Comparison of ENCODE assay signal across 7 mouse cellular contexts in genomic region chr15:85583504-85583903, GRCm38 (mm10). TPM values are rescaled to one million over a fixed set of nuclear protein-coding genes. Genes with fewer than 3 reads are reported as not detected.
DNase-seq lines count a peak whose midpoint lies in the region; ATAC-seq and TF ChIP-seq lines count a peak whose summit lies in the region.

No protein-coding gene starts in this region.

- H3K27me3 ChIP-seq in small intestine, adult 2 months (ENCODE audit: control insufficient read depth, insufficient read depth, low read length), result peaks cover 43% of the 10 kb centered on the region

- no peak overlapping the region for H3K4me3 ChIP-seq in embryonic fibroblast, embryonic 13.5 days (ENCODE audit: insufficient read depth, low read length)
- H3K4me3 ChIP-seq in small intestine, adult 2 months (ENCODE audit: low read depth, low read length), result no peak overlapping the region

- no peak for TF ChIP-seq POLR2A in embryonic fibroblast, embryonic 13.5 days (IDR thresholded peaks at IDR 0.05; ENCODE audit: low read depth, low read length)
- TF ChIP-seq POLR2A in small intestine, adult 2 months (IDR thresholded peaks at IDR 0.05; ENCODE audit: low read depth, low read length), result no peak

- 0 out of 2 replicates have a peak, but pooled peaks cover 2% of the 10 kb centered on the region for H3K4me1 ChIP-seq in embryonic fibroblast, embryonic 13.5 days (ENCODE audit: control insufficient read depth, insufficient read depth, low read length)
- peaks cover 8% of the 10 kb centered on the region for H3K4me1 ChIP-seq in small intestine, adult 2 months (ENCODE audit: control insufficient read depth, insufficient read depth, insufficient read length, low read length)

- ATAC-seq in hematopoietic stem cell, adult 5-6 weeks (replicated peaks in 1 of 2; ENCODE audit: insufficient read depth in 1 of 2, low FRiP score in 2 of 2, low TSS enrichment in 1 of 2, low read depth in 1 of 2, poor library complexity in 2 of 2, severe bottlenecking in 2 of 2), result peak; percentile 58 to 60; a peak in 3 of 4 replicates
- peak; percentile 90 for ATAC-seq in megakaryocyte progenitor cell, adult 5-6 weeks (replicated peaks; ENCODE audit: poor library complexity)

- no peak overlapping the region for H3K27ac ChIP-seq in embryonic fibroblast, embryonic 13.5 days (ENCODE audit: insufficient read depth, low read length)
- H3K27ac ChIP-seq in small intestine, adult 2 months (ENCODE audit: insufficient read depth, low read depth, low read length), result no peak overlapping the region

- H3K36me3 ChIP-seq in small intestine, adult 2 months (ENCODE audit: control insufficient read depth, insufficient read depth, low read length), result no peaks in the 10 kb centered on the region

- 2% methylated on average over 11 of the region's 11 CpGs for WGBS in small intestine, adult 2 months

- peak; percentile 94 for TF ChIP-seq CTCF in embryonic fibroblast, embryonic 13.5 days (IDR thresholded peaks at IDR 0.05; ENCODE audit: borderline replicate concordance, insufficient read depth, low read length)
- peak; percentile 65 for TF ChIP-seq CTCF in small intestine, adult 2 months (IDR thresholded peaks at IDR 0.05; ENCODE audit: extremely low read depth, insufficient read length, insufficient replicate concordance, low read depth, low read length)

- DNase-seq in NIH3T3 (ENCODE audit: low read depth), result peak; percentile 86
- peak; percentile 4 for DNase-seq in c-Kit-negative CD71-positive TER-119-positive erythroid progenitor cells, embryonic 14.5 days (ENCODE audit: low read depth, low spot score)
- DNase-seq in layer of hippocampus, adult 9-10 months (ENCODE audit: low spot score), result peak; percentile 41

RNA-seq across cellular contexts. Expression of gene Wnt7b, which starts 1.2 kb away (rescaled TPM):
- not detected in 2 replicates for polyA plus RNA-seq in embryonic fibroblast, embryonic 13.5 days (2011; ENCODE audit: insufficient read length, low read depth, missing spikeins)
- total RNA-seq in hematopoietic stem cell, adult 5-6 weeks (2017), result not detected in 2 replicates
- total RNA-seq in megakaryocyte progenitor cell, adult 5-6 weeks (2015), result not detected in 2 replicates
- not detected in 2 replicates for total RNA-seq in megakaryocyte progenitor cell, adult 5-6 weeks (2017)
- polyA plus RNA-seq in small intestine, adult 2 months (2012; rRNA removed), result 0.14 TPM in 1 of 2 replicates, not detected in the other

Comparison
In these comparisons a context has a peak if more than half of its experiments do, and no peak if none do; other contexts are left out.
1. DNase-seq: peak in every context shown above with its lines; median percentile 86 in NIH3T3; 41 in layer of hippocampus, adult 9-10 months; 4 in c-Kit-negative CD71-positive TER-119-positive erythroid progenitor cells, embryonic 14.5 days.